Mouse (Mus musculus): ENCODE measurements at regions not wholly inside any gene's neighbourhood (a gene's known extent, or its start where the extent isn't known, plus 50 kb on each side); places are given as distances from the start of the nearest gene placed in this dataset.

DNA sequence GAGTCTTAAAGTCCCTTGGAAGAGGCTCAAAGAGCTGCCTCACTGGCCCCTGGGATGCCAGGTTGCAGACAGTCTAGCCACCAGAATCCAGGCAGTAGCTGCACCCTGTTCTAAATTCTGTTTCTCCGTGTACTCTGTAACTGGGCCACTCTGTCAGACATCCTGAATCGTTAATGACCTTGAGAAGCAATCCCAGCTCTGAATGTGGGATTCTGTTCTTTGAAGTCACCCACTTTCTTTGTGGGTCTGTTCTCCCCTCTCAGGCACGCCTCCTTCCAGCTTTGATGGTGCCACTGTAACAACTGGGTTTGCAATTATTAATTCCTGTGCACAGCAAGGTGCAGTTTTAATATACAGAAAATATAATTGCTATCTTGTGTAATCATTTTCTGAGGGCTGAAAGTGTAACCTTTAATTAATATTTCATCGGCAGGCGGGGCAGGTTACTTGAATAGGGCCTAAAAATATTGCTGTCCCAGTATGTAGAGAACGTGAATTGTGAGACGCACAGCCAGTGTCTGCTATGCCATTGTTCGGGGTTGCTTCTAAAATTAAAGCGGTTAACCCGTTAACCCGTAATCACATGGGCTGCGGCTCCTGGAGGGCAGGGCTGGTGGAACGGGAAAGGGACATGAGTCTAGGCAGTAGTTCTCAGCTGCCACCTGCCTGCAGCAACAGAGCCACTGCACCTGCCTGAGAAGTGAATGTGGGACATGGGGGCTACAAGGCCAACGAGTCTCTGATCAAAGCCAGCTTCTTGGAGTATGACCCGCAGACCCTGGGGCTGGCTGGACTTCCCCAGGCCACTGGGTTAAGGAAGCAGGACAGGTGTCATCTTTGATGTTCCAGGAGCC is 64.3 kb upstream of the Id2 start:
- DNase-seq (ENCODE audit: low spot score in 2 of 2) = peak; percentile 38 to 60

DNA sequence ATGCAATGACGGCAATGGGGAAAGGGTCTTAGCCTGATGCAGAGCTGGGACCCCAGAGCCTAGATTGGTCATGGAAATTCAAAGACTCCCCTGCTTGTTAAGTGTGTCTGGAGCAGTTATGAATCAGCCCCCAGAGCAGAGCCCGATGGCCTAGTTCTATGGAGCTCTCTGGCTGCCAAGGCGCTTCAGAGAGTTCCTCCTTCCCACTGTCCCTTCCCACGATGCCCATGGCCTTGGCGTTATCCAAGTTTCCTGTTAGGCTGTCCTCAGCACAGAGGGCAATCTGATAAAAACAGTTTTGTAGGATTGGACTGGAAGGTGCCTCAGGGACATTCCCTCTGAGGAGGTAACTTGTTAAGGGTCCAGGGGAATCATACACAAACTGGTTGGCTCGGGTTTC is 62.2 kb upstream of the Id2 start:
- DNase-seq (ENCODE audit: low spot score in 2 of 2) = no peak

DNA sequence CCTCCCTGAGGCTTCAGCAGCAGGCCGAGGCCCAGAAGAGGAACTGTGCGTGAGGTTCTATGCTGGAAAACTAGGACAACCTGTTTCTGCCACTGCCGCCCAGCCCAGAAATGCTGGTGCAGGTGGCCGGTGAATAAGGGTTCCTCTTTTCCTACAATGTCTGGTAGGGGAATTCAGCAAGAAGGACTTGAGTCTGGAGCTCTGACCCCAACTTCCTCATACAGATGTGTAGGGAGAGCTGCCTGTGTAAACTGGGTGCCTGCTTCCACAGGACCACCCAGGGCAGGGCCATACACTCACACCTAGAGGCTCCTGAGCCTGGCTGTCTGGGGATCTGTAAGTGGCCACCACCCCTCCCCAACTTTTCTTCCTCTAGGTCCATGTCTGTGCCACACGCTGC is 60.3 kb upstream of the Id2 start:
- no peak for DNase-seq (ENCODE audit: low spot score in 2 of 2)

DNA sequence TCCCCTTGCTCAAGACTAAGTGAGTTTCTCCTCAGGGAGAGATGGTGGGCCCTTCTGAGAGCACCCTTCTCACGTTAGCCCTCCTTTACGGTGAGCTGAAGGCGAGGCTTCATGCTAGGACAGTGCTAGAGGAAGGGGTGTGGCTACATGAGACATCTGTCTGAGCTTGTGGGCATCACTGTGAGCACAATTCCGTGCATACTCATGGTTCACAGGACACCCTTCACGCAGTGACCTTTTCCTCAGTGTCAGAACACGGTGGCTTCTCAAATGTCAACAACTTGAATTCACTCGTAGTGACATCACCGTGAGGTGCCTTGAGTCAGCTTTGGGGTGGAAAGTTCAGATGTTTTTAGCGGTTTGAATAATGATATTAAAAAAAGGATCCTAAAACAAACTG is 58.5 kb upstream of the Id2 start:
- DNase-seq (ENCODE audit: low spot score in 2 of 2) = no peak

DNA sequence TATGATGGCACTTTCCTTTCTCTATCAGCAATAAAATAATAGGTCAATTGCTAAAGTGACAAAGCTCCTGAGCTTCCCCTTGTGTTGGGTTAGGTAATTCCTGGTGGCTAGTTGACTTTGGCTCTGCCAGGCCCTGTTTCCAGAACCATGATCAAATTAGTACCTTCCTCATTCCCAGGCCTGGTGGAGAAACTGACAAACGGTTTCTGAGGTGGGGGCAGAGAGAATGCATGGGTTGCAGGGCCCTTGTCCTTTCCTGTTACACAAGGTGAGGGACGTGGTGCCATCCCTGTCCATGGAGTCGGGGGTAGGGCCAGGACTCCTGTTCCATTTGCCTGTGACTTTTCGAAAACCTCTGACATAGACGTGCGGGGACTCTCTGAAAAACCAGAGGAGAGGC is 51.2 kb upstream of the Id2 start:
- no peak for DNase-seq (ENCODE audit: low spot score in 2 of 2)

All from heart, adult 9 months (tissue).